In the genomic region with DNA sequence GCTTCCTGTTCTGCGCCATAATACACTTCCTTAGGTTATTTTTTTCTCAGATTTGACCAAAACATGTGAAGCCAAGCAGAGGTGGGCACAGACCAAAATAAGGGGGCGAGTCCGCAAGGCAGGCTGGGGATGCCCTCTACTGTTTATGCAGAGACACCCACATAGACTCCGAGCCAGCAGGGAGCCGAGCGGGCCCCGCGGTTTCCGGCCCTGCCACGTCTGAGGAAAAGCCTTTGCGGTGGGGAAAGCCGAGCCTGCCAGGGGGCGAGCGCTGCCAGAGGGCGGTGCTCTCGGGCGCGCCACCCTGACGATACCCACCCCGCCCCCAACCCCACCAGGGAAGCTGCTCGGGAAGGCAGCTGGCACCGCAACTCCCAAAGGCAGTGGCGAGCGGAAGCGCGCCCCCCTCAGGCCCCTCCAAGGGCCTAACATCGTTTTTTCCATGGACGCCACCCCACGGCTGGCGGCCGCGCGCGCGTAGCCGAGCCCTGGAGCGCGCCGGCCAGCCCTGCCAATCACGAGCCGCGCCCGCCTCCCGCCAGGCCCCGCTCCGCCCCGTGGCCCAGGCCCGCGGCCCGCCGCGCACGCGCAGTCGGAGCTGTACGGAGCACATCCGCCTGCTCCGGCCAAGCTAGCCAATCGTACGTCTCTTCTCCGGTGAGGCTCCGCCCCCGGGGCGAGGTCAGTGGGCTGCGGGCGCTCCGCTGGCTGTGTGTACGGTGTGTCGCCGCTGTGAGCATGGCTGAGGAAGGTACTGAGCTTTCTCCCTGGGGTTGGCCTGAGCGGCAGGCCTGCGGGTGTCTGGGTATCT, we compare ENCODE assay signal across 8 mouse cellular contexts. TPM values are rescaled to one million over a fixed set of nuclear protein-coding genes. Genes with fewer than 3 reads are reported as not detected.
A peak's percentile ranks its signal among the peaks of the same experiment; 100 is the strongest.
DNase-seq lines count a peak whose midpoint lies in the region; ATAC-seq lines count a peak whose summit lies in the region.

A gene (plus strand): TSS at position 612 of the 811 bp plus-strand sequence.

- peaks cover 5% of the 10 kb centered on the region; the same call in 1 of the 2 replicates for H3K4me1 ChIP-seq in hindbrain, embryonic 14.5 days (replicated peaks; ENCODE audit: control insufficient read depth, insufficient read depth, low read length)

- peak; percentile 97 for ATAC-seq in hindbrain, embryonic 14.5 days (ENCODE audit: low FRiP score)

- DNase-seq in R1 (ENCODE audit: low read depth, low spot score), result peak; percentile 96
- peak; percentile 99 to 100 for DNase-seq in cerebellum, postnatal 25 days
- DNase-seq in frontal cortex, postnatal 25 days (ENCODE audit: low spot score in 2 of 2), result peak; percentile 93 to 99
- DNase-seq in hindbrain, embryonic 14.5 days (ENCODE audit: low spot score), result peak; percentile 100
- DNase-seq in layer of hippocampus, postnatal 36 days, result peak; percentile 99
- DNase-seq in lung, postnatal 36 days, result peak; percentile 99
- peak; percentile 99 for DNase-seq in retina, postnatal 1 day
- DNase-seq in urinary bladder, adult 18-20 months (ENCODE audit: low spot score in 2 of 2), result peak; percentile 95 to 98

- peak within 1 kb of the TSS; percentile 72 for H3K9ac ChIP-seq in hindbrain, embryonic 14.5 days

- peak within 1 kb of the TSS; percentile 76 for H3K4me3 ChIP-seq in hindbrain, embryonic 14.5 days (replicated peaks; ENCODE audit: low read length)

- peak within 1 kb of the TSS; percentile 97 for H3K27ac ChIP-seq in hindbrain, embryonic 14.5 days

- H3K4me2 ChIP-seq in hindbrain, embryonic 14.5 days (replicated peaks), result peak within 1 kb of the TSS; percentile 82

- 1% methylated on average over 61 of the region's 72 CpGs for WGBS in hindbrain, embryonic 14.5 days

- H3K27me3 ChIP-seq in hindbrain, embryonic 14.5 days (ENCODE audit: control insufficient read depth, insufficient read depth, low read length), result no peaks in the 10 kb centered on the region

- H3K36me3 ChIP-seq in hindbrain, embryonic 14.5 days (replicated peaks; ENCODE audit: control insufficient read depth, insufficient read depth), result peaks cover 38% of the 10 kb centered on the region

- no peaks in the 10 kb centered on the region for H3K9me3 ChIP-seq in hindbrain, embryonic 14.5 days (ENCODE audit: control insufficient read depth, low read length)

RNA-seq across cellular contexts. Expression of the gene that starts here (rescaled TPM):
- polyA plus RNA-seq in hindbrain, embryonic 14.5 days (2014; fragmentation: Nextera tagmentation; extraction: Ambion mirVana), result 167 and 168 TPM in 2 replicates
- total RNA-seq in layer of hippocampus, postnatal 36 days (2021), result 100 to 1,000 TPM in 1 of 2 experiments, 10 to 100 TPM in 1; 99.1 to 105 TPM

Comparison
In these comparisons a context has a peak if more than half of its experiments do, and no peak if none do; other contexts are left out.
1. Peak in every context shown above with its lines: DNase-seq, ATAC-seq, H3K4me3 ChIP-seq and H3K27ac ChIP-seq.